Mouse (Mus musculus): Measurements from ENCODE around the gene Dhodh. TPM values are rescaled to one million over a fixed set of nuclear protein-coding genes. Genes with fewer than 3 reads are reported as not detected.

Gene Dhodh
- polyA plus RNA-seq, 1 experiment from 2014 or later: 34.7 TPM

DNA sequence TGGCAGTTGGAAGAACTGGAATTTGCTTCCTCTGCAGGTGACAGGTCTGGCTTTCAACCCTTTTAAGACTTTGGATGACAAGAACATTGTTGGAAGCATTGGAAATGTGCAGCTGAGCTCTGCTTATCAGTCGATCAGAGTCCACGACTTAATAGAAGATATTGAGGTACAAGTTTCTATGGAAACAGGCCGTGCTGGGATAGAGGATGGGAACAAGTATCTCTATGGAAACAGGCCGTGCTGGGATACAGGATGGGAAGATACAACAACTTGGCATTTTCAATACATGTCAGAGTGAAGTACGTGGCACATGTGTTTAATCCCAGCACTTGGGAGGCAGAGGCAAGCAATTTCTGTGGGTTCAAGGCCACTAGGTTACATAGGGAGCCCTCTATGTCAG, 24.0 kb upstream of the Dhodh start:
- no peaks in the 10 kb centered on the region for H3K9me3 ChIP-seq (ENCODE audit: control insufficient read depth, low read length)
- DNase-seq (ENCODE audit: low spot score): no peak
- 77% methylated on average over 5 of the region's 5 CpGs for WGBS
- H3K4me1 ChIP-seq (ENCODE audit: control insufficient read depth, insufficient read depth, low read length): no peaks in the 10 kb centered on the region
- no peaks in the 10 kb centered on the region for H3K27me3 ChIP-seq (replicated peaks; ENCODE audit: control insufficient read depth, insufficient read depth, low read length)
- no peaks in the 10 kb centered on the region for H3K36me3 ChIP-seq (ENCODE audit: control insufficient read depth, insufficient read depth, low read length)
- H3K4me2 ChIP-seq (ENCODE audit: low read depth, low read length): no peak overlapping the region
- no peak overlapping the region for H3K4me3 ChIP-seq (ENCODE audit: low read depth, low read length)
- H3K9ac ChIP-seq (ENCODE audit: low read depth, low read length): no peak overlapping the region
- no peak overlapping the region for H3K27ac ChIP-seq (replicated peaks; ENCODE audit: low read depth, low read length)
- no peak for ATAC-seq (ENCODE audit: low read depth)

DNA sequence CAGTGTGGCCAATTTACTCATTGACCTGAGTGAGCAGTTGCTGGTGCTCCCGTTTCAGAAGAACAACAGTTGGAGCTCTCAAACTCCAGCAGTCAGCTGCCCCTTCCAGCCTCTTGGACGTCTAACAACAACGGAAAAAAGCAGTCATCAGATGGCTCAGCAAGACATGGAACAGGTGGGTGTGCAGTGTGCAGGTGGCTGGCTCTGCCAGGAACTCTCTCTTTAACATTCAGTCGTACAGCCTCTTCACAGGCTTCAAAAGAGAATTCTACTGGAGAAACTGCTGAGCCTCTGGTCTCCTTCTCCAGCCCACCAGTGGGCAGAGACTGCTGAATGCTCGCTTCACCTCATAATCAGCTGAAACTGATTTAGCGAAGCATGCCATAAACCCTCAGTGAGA, 20.2 kb upstream of the Dhodh start:
- H3K4me2 ChIP-seq (ENCODE audit: low read depth, low read length): no peak overlapping the region
- 62% methylated on average over 6 of the region's 6 CpGs for WGBS
- no peaks in the 10 kb centered on the region for H3K4me1 ChIP-seq (ENCODE audit: control insufficient read depth, insufficient read depth, low read length)
- ATAC-seq (ENCODE audit: low read depth) (no peak), DNase-seq (ENCODE audit: low spot score) (no peak)
- H3K9ac ChIP-seq (ENCODE audit: low read depth, low read length): no peak overlapping the region
- no peak overlapping the region for H3K4me3 ChIP-seq (ENCODE audit: low read depth, low read length)
- no peaks in the 10 kb centered on the region for H3K27me3 ChIP-seq (replicated peaks; ENCODE audit: control insufficient read depth, insufficient read depth, low read length)
- H3K27ac ChIP-seq (replicated peaks; ENCODE audit: low read depth, low read length): no peak overlapping the region
- H3K36me3 ChIP-seq (ENCODE audit: control insufficient read depth, insufficient read depth, low read length): no peaks in the 10 kb centered on the region
- peaks cover 10% of the 10 kb centered on the region; the same call in 1 of the 2 replicates for H3K9me3 ChIP-seq (ENCODE audit: control insufficient read depth, low read length)

DNA sequence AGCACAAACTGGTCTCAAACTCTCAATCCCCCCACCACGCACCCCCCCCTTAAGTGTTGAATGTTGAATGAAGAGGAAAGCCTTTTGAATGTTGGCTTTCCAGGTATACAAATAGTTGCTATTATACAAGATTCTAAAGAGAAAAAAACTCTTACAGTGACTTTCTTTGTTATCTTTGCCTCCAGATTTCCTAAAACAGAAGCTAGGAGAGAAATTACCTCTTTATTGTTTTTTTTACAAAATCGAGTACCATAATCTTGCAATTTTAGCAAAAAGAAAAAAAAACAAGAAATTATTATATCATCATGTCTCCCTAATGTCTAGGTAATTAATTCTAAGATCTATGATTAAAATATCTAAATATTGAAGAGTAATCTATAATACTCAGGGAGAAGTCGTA, 7.1 kb upstream of the Dhodh start:
- Histone ChIP-seq H3K27me3 (replicated peaks; ENCODE audit: control insufficient read depth, insufficient read depth, low read length) (no peaks in the 10 kb centered on the region), H3K4me2 (ENCODE audit: low read depth, low read length) (no peak overlapping the region), H3K4me1 (ENCODE audit: control insufficient read depth, insufficient read depth, low read length) (no peaks in the 10 kb centered on the region), H3K27ac (replicated peaks; ENCODE audit: low read depth, low read length) (no peak overlapping the region), H3K4me3 (ENCODE audit: low read depth, low read length) (no peak overlapping the region), H3K9me3 (ENCODE audit: control insufficient read depth, low read length) (peaks cover 4% of the 10 kb centered on the region; the same call in 1 of the 2 replicates), H3K9ac (ENCODE audit: low read depth, low read length) (no peak overlapping the region), H3K36me3 (ENCODE audit: control insufficient read depth, insufficient read depth, low read length) (no peaks in the 10 kb centered on the region)
- DNase-seq (ENCODE audit: low spot score) (no peak), ATAC-seq (ENCODE audit: low read depth) (no peak)
- 79% methylated on average over 3 of the region's 3 CpGs for WGBS

DNA sequence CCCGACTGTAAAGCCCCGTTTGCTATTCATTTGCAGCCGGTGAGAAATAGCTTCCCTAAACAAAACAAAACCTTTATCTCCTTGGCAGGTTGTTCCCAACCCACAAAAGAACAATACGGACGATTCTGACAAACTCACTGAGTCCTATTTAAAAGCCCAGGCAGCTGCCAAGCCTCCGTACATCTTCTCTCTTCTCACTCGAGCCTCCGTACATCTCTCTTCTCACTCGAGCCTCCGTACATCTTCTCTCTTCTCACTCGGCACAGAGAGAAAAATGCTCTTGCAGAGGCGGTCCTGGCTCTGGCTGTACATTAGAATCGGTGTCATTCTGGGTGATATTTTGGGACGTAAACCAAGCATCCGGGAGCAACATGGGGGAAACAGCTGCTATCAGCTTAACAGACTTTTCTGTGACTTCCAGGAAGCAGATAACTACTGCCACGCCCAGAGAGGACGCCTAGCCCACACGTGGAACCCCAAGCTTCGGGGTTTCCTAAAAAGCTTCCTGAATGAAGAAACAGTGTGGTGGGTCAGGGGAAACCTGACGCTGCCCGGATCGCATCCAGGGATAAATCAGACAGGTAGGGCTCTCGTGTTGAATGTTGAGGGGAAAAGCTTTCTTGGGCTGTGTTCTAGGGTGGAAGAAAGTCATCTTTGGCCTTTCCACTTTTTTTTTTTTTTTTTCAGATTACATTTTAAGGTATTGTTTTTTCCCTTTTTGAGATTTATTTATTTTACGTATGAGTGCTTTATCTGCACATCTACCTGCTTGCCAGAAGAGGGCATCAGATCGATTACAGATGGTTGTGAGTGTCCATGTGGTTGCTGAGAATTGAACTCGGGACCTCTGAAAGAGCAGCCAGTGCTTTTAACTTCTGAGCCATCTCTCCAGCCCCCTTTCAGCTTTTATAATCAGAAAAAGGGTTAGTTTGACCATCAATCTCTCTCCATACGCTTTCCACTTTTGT, 6.1 kb upstream of the Dhodh start, which contains the start of gene Pkd1l3:
Gene Pkd1l3 (plus strand): TSS at position 275 of the 968 bp plus-strand sequence.
- Histone ChIP-seq H3K9me3 (ENCODE audit: control insufficient read depth, low read length) (peaks cover under 1% of the 10 kb centered on the region; the same call in 1 of the 2 replicates), H3K27me3 (replicated peaks; ENCODE audit: control insufficient read depth, insufficient read depth, low read length) (no peaks in the 10 kb centered on the region), H3K27ac (replicated peaks; ENCODE audit: low read depth, low read length) (no peak within 1 kb of the TSS), H3K4me3 (ENCODE audit: low read depth, low read length) (no peak within 1 kb of the TSS), H3K36me3 (ENCODE audit: control insufficient read depth, insufficient read depth, low read length) (no peaks in the 10 kb centered on the region), H3K9ac (ENCODE audit: low read depth, low read length) (0 out of 2 replicates have a peak within 1 kb of the TSS, but pooled peaks have one; percentile 14), H3K4me2 (ENCODE audit: low read depth, low read length) (peak within 1 kb of the TSS; percentile 28), H3K4me1 (ENCODE audit: control insufficient read depth, insufficient read depth, low read length) (no peaks in the 10 kb centered on the region)
- WGBS: 61% methylated on average over 27 of the region's 27 CpGs
- DNase-seq (ENCODE audit: low spot score) (no peak), ATAC-seq (ENCODE audit: low read depth) (no peak)

DNA sequence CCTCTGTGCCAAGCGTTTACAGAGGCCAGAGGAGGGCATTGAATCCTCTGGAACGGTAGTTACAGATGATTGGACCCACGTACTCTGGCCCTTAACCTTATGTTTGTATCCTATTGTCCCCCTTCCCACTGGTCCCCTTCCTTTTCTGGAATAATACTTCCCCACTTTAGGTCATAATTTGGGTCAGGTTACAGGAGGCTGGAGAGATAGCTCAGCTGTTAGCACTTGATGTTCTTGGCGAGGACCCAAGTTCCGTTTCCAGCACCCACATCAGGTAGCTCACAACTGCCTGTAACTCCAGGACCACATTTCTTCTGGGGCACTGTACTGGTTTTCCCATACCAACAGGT, 655 bp upstream of the Dhodh start:
- no peaks in the 10 kb centered on the region for H3K27me3 ChIP-seq (replicated peaks; ENCODE audit: control insufficient read depth, insufficient read depth, low read length)
- 13% methylated on average over 5 of the region's 5 CpGs for WGBS
- no peak for ATAC-seq (ENCODE audit: low read depth)
- peak overlapping the region; percentile 72 for H3K4me3 ChIP-seq (ENCODE audit: low read depth, low read length)
- DNase-seq (ENCODE audit: low spot score): peak; percentile 28
- peak overlapping the region; percentile 77 for H3K9ac ChIP-seq (ENCODE audit: low read depth, low read length)
- peaks cover 11% of the 10 kb centered on the region for H3K4me1 ChIP-seq (ENCODE audit: control insufficient read depth, insufficient read depth, low read length)
- peak overlapping the region; percentile 96 for H3K27ac ChIP-seq (replicated peaks; ENCODE audit: low read depth, low read length)
- no peaks in the 10 kb centered on the region for H3K9me3 ChIP-seq (ENCODE audit: control insufficient read depth, low read length)
- peak overlapping the region; percentile 81 for H3K4me2 ChIP-seq (ENCODE audit: low read depth, low read length)
- H3K36me3 ChIP-seq (ENCODE audit: control insufficient read depth, insufficient read depth, low read length): peaks cover 5% of the 10 kb centered on the region; the same call in 1 of the 2 replicates

GRCm38 (mm10) chr8:109607650-109608049, 823 bp downstream of the Dhodh start:
- ATAC-seq (ENCODE audit: low read depth): no peak
- Histone ChIP-seq H3K4me3 (ENCODE audit: low read depth, low read length) (peak overlapping the region; percentile 72), H3K9ac (ENCODE audit: low read depth, low read length) (peak overlapping the region; percentile 77), H3K36me3 (ENCODE audit: control insufficient read depth, insufficient read depth, low read length) (peaks cover 18% of the 10 kb centered on the region; the same call in 1 of the 2 replicates), H3K27ac (replicated peaks; ENCODE audit: low read depth, low read length) (peak overlapping the region; percentile 96; the same call in 1 of the 2 replicates), H3K4me2 (ENCODE audit: low read depth, low read length) (peak overlapping the region; percentile 81), H3K27me3 (replicated peaks; ENCODE audit: control insufficient read depth, insufficient read depth, low read length) (no peaks in the 10 kb centered on the region), H3K4me1 (ENCODE audit: control insufficient read depth, insufficient read depth, low read length) (peaks cover 11% of the 10 kb centered on the region), H3K9me3 (ENCODE audit: control insufficient read depth, low read length) (no peaks in the 10 kb centered on the region)
- peak; percentile 22 for DNase-seq (ENCODE audit: low spot score)
- 5% methylated on average over 12 of the region's 12 CpGs for WGBS

GRCm38 (mm10) chr8:109606725-109607124, 1.7 kb downstream of the Dhodh start:
- Histone ChIP-seq H3K4me2 (ENCODE audit: low read depth, low read length) (no peak overlapping the region), H3K4me1 (ENCODE audit: control insufficient read depth, insufficient read depth, low read length) (peaks cover 11% of the 10 kb centered on the region)

GRCm38 (mm10) chr8:109595854-109596253, 12.6 kb downstream of the Dhodh start:
- ATAC-seq (ENCODE audit: low read depth) (no peak), DNase-seq (ENCODE audit: low spot score) (no peak)

More at GRCm38 (mm10) chr8:109606725-109607124, 1.7 kb downstream of the Dhodh start:
- Histone ChIP-seq H3K36me3 (ENCODE audit: control insufficient read depth, insufficient read depth, low read length) (peaks cover 28% of the 10 kb centered on the region), H3K9ac (ENCODE audit: low read depth, low read length) (no peak overlapping the region), H3K4me3 (ENCODE audit: low read depth, low read length) (no peak overlapping the region), H3K27ac (replicated peaks; ENCODE audit: low read depth, low read length) (no peak overlapping the region), H3K27me3 (replicated peaks; ENCODE audit: control insufficient read depth, insufficient read depth, low read length) (no peaks in the 10 kb centered on the region), H3K9me3 (ENCODE audit: control insufficient read depth, low read length) (no peaks in the 10 kb centered on the region)
- 82% methylated on average over 2 of the region's 2 CpGs for WGBS
- no peak for ATAC-seq (ENCODE audit: low read depth)
- DNase-seq (ENCODE audit: low spot score): no peak

More at GRCm38 (mm10) chr8:109595854-109596253, 12.6 kb downstream of the Dhodh start:
- H3K9ac ChIP-seq (ENCODE audit: low read depth, low read length): no peak overlapping the region
- no peak overlapping the region for H3K4me2 ChIP-seq (ENCODE audit: low read depth, low read length)
- H3K4me3 ChIP-seq (ENCODE audit: low read depth, low read length): no peak overlapping the region
- H3K36me3 ChIP-seq (ENCODE audit: control insufficient read depth, insufficient read depth, low read length): peaks cover 45% of the 10 kb centered on the region
- H3K27ac ChIP-seq (replicated peaks; ENCODE audit: low read depth, low read length): no peak overlapping the region
- H3K4me1 ChIP-seq (ENCODE audit: control insufficient read depth, insufficient read depth, low read length): no peaks in the 10 kb centered on the region
- no peaks in the 10 kb centered on the region for H3K27me3 ChIP-seq (replicated peaks; ENCODE audit: control insufficient read depth, insufficient read depth, low read length)
- 57% methylated on average over 8 of the region's 8 CpGs for WGBS
- no peaks in the 10 kb centered on the region for H3K9me3 ChIP-seq (ENCODE audit: control insufficient read depth, low read length)
